Mouse (Mus musculus) left cerebral cortex, postnatal 14 days (tissue): ENCODE results near the gene Mmp9. TPM values are rescaled to one million over a fixed set of nuclear protein-coding genes. Genes with fewer than 3 reads are reported as not detected.

Experiments used
- DNase-seq, 2 experiments: peaks; one replicate each; pipeline ENCODE4 v3.0.0; 2021 to 2022; ENCODE audit warnings: low spot score in 2 of 2, mixed read lengths in 1 of 2
- intact Hi-C: fragments of 180-260 bp; cut with DNase I; formaldehyde crosslinking; loops from one replicate; pipeline ENCODE4 v1.15.1; 2025
- total RNA-seq, 2 experiments: library from RNA; stranded (reverse); gene quantifications; 2 replicates each; pipeline ENCODE4 v1.2.3; 2021

Gene Mmp9
- total RNA-seq, 2 experiments from 2014 or later, result 1.4 to 1.9 TPM

GRCm38 (mm10) chr2:164911086-164912048, 29.2 kb upstream of the Mmp9 start, which contains the start of gene Zfp335:
Gene Zfp335, minus strand, starts transcription at chr2:164911757.
- peak; percentile 91 to 92 for DNase-seq
- intact Hi-C loops, result no loop called here

GRCm38 (mm10) chr2:164912151-164912550, 28.4 kb upstream of the Mmp9 start:
- DNase-seq, result peak; percentile 69 to 92
- intact Hi-C loops, result no loop called here

GRCm38 (mm10) chr2:164912749-164913427, 27.7 kb upstream of the Mmp9 start:
- intact Hi-C loops, result no loop called here
- DNase-seq, result no peak

GRCm38 (mm10) chr2:164913428-164913786, 27.2 kb upstream of the Mmp9 start:
- peak in 1 of 2 experiments; percentile 62 for DNase-seq
- intact Hi-C loops, result no loop called here

- no peak for DNase-seq
- intact Hi-C loops, result no loop called here
Measured at GRCm38 (mm10) chr2:164916820-164917219, 23.8 kb upstream of the Mmp9 start.

GRCm38 (mm10) chr2:164917371-164917770, 23.2 kb upstream of the Mmp9 start:
- intact Hi-C loops, result no loop called here

GRCm38 (mm10) chr2:164918325-164918724, 22.3 kb upstream of the Mmp9 start:
- intact Hi-C loops, result no loop called here
- DNase-seq, result peak; percentile 32 to 69

More at GRCm38 (mm10) chr2:164917371-164917770, 23.2 kb upstream of the Mmp9 start:
- DNase-seq, result no peak

GRCm38 (mm10) chr2:164921984-164922383, 18.6 kb upstream of the Mmp9 start:
- intact Hi-C loops, result loop anchor here (5.0 kb wide), 1 partner anchor 110 kb away; the partner anchor contains the start of gene Ncoa5
- no peak for DNase-seq

- no peak for DNase-seq
- intact Hi-C loops, result loop anchor here (5.0 kb wide), 1 partner anchor 109 kb away; the partner anchor contains the start of gene Ncoa5
Measured at GRCm38 (mm10) chr2:164923291-164923690, 17.3 kb upstream of the Mmp9 start.

- intact Hi-C loops, result loop anchor here (5.0 kb wide), 1 partner anchor 108 kb away; the partner anchor contains the start of gene Ncoa5
- DNase-seq, result peak; percentile 94 to 96
Measured at GRCm38 (mm10) chr2:164924100-164924857, 16.3 kb upstream of the Mmp9 start.

- intact Hi-C loops, result no loop called here
- DNase-seq, result no peak
Measured at GRCm38 (mm10) chr2:164930706-164931581, 9.6 kb upstream of the Mmp9 start.

- no peak for DNase-seq
- intact Hi-C loops, result no loop called here
Measured at GRCm38 (mm10) chr2:164933534-164933933, 7.0 kb upstream of the Mmp9 start.

GRCm38 (mm10) chr2:164935991-164936390, 4.6 kb upstream of the Mmp9 start:
- DNase-seq, result no peak
- intact Hi-C loops, result no loop called here

- intact Hi-C loops, result no loop called here
- DNase-seq, result peak; percentile 67 to 75
Measured at GRCm38 (mm10) chr2:164938146-164939091, 2.2 kb upstream of the Mmp9 start.

GRCm38 (mm10) chr2:164939106-164939505, 1.5 kb upstream of the Mmp9 start:
- intact Hi-C loops, result no loop called here
- peak; percentile 31 to 48 for DNase-seq

GRCm38 (mm10) chr2:164942692-164943290, 2.2 kb downstream of the Mmp9 start:
- intact Hi-C loops, result no loop called here
- DNase-seq, result no peak

GRCm38 (mm10) chr2:164947506-164947905, 6.9 kb downstream of the Mmp9 start:
- intact Hi-C loops, result no loop called here
- DNase-seq, result no peak
